Mouse (Mus musculus) MEL (cell line): ENCODE data around the gene Serpinb6b.
A peak's percentile ranks its signal among the peaks of the same experiment; 100 is the strongest.

ENCODE experiments used
- CTCF ChIP-seq, 3 experiments: IDR thresholded peaks in 2 of 3; conservative IDR thresholded peaks in 1 of 3; 2 replicates each; pipeline ENCODE4 v1.5.1; 2011 to 2012; ENCODE audit warnings: low read length in 3 of 3, low read depth in 2 of 3, mild to moderate bottlenecking in 2 of 3, improper control_type of control experiment in 1 of 3, inconsistent platforms in 1 of 3, mixed read lengths in 1 of 3, moderate library complexity in 1 of 3; ENCODE audit not compliant: control insufficient read depth in 1 of 3, insufficient read depth in 1 of 3, poor library complexity in 1 of 3, severe bottlenecking in 1 of 3
- E2F4 ChIP-seq: IDR thresholded peaks from 2 replicates; pipeline ENCODE4 v1.6.1; 2011; ENCODE audit warnings: low read depth, low read length, improper control_type of control experiment, borderline replicate concordance
- ELF1 ChIP-seq: IDR thresholded peaks from 2 replicates; pipeline ENCODE4 v1.6.1; 2014; ENCODE audit warnings: low read depth, mild to moderate bottlenecking, inconsistent platforms, low read length, improper control_type of control experiment, moderate library complexity
- KAT2A ChIP-seq: conservative IDR thresholded peaks from 2 replicates; pipeline ENCODE4 v1.6.1; 2012; ENCODE audit warnings: low read depth, low read length, improper control_type of control experiment, inconsistent platforms
- MAFK ChIP-seq: IDR thresholded peaks from 2 replicates; pipeline ENCODE4 v1.6.1; 2011; ENCODE audit warnings: low read depth, mild to moderate bottlenecking, low read length, improper control_type of control experiment, borderline replicate concordance
- MAX ChIP-seq: IDR thresholded peaks from 2 replicates; pipeline ENCODE4 v1.6.1; 2011; ENCODE audit warnings: low read length, improper control_type of control experiment
- MAZ ChIP-seq: IDR thresholded peaks from 2 replicates; pipeline ENCODE4 v1.6.1; 2012; ENCODE audit warnings: low read depth, mild to moderate bottlenecking, inconsistent platforms, low read length, improper control_type of control experiment
- POLR2A ChIP-seq, 2 experiments: IDR thresholded peaks; 2 replicates each; pipeline ENCODE4 v1.6.1; 2011 to 2012; ENCODE audit warnings: low read length in 2 of 2, mild to moderate bottlenecking in 2 of 2, control low read depth in 1 of 2, improper control_type of control experiment in 1 of 2, low read depth in 1 of 2, moderate library complexity in 1 of 2; ENCODE audit not compliant: control insufficient read depth in 1 of 2, insufficient read depth in 1 of 2, poor library complexity in 1 of 2
- POLR2AphosphoS5 ChIP-seq: IDR thresholded peaks from 2 replicates; pipeline ENCODE4 v1.6.1; 2012; ENCODE audit warnings: low read depth, borderline replicate concordance, mild to moderate bottlenecking, inconsistent platforms, low read length, moderate library complexity, mixed read lengths
- TAL1 ChIP-seq: IDR thresholded peaks from 2 replicates; pipeline ENCODE4 v1.6.1; 2012; ENCODE audit warnings: mild to moderate bottlenecking, inconsistent platforms, low read length, moderate library complexity, mixed read lengths
- TCF12 ChIP-seq: IDR thresholded peaks from 2 replicates; pipeline ENCODE4 v1.6.1; 2014; ENCODE audit warnings: low read depth, mild to moderate bottlenecking, inconsistent platforms, low read length, improper control_type of control experiment, moderate library complexity
- USF1 ChIP-seq: IDR thresholded peaks from 2 replicates; pipeline ENCODE4 v1.6.1; 2014; ENCODE audit warnings: low read depth, mild to moderate bottlenecking, inconsistent platforms, low read length, improper control_type of control experiment, moderate library complexity

DNA sequence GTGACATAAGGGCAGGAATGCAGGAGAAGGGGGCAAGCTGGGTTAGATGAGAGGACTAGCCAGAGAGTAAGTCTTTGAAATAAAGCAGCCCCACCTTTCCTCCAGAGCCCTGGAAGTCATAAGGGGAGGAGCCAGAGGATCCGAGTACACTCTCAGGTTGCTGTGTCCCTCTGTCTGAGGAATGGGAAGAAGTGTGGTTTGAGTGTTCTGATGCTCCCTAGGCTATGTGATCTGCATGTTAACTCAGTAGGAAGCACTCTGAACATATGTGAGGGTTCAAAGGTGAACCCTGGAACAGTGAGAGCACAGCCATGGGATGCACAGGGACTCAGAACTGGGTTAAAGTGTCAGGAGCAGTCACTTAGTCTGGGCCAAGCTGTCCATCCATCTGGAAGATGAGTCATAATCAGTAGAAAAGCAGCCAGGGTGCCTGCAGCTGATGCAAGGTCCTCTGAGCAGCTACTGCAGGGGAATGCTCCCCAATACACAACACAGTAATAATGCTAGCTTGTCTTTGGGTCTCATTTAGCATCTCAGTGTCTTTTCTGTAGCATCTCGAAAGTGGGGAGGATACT is 40.6 kb downstream of the Serpinb6b start:
- no peak for TF ChIP-seq CTCF (IDR thresholded peaks at IDR 0.05 in 2 of 3, conservative IDR thresholded peaks at IDR 0.05 in 1 of 3; ENCODE audit: control insufficient read depth in 1 of 3, insufficient read depth in 1 of 3, low read depth in 2 of 3, low read length in 3 of 3, poor library complexity in 1 of 3, severe bottlenecking in 1 of 3)
- no peak for TF ChIP-seq POLR2A (IDR thresholded peaks at IDR 0.05; ENCODE audit: control insufficient read depth in 1 of 2, insufficient read depth in 1 of 2, low read depth in 1 of 2, low read length in 2 of 2, poor library complexity in 1 of 2)
- TF ChIP-seq POLR2AphosphoS5, result no peak
- no peak for TF ChIP-seq TCF12
- TF ChIP-seq E2F4, result no peak
- 0 out of 2 replicates have a peak, but pooled peaks have one; percentile 20 for TF ChIP-seq MAFK
- TF ChIP-seq TAL1, result no peak
- no peak for TF ChIP-seq ELF1
- no peak for TF ChIP-seq MAX
- no peak for TF ChIP-seq USF1
- TF ChIP-seq MAZ, result no peak
- TF ChIP-seq KAT2A, result no peak
